8 mouse cellular contexts compared by ENCODE assay signal in genomic region chr19:16131831-16132230, GRCm38 (mm10). TPM values are rescaled to one million over a fixed set of nuclear protein-coding genes. Genes with fewer than 3 reads are reported as not detected.
A peak's percentile ranks its signal among the peaks of the same experiment; 100 is the strongest.
DNase-seq lines count a peak whose midpoint lies in the region; ATAC-seq and TF ChIP-seq lines count a peak whose summit lies in the region.

No protein-coding gene starts in this region.

- no peak for TF ChIP-seq POLR2A in cortical plate, adult 2 months (IDR thresholded peaks at IDR 0.05; ENCODE audit: extremely low read depth, insufficient read depth, low read length)

- no peak for TF ChIP-seq CTCF in cortical plate, adult 2 months (IDR thresholded peaks at IDR 0.05; ENCODE audit: extremely low read depth, insufficient read depth, low read length)
- TF ChIP-seq CTCF in hindbrain, postnatal 0 days (IDR thresholded peaks at IDR 0.05; ENCODE audit: low read depth): no peak

- H3K27me3 ChIP-seq in hindbrain, postnatal 0 days (ENCODE audit: insufficient read depth, low read length): no peaks in the 10 kb centered on the region
- no peaks in the 10 kb centered on the region for H3K27me3 ChIP-seq in midbrain, embryonic 12.5 days

- H3K9ac ChIP-seq in hindbrain, postnatal 0 days (replicated peaks; ENCODE audit: low read length): peak overlapping the region; percentile 93
- peak overlapping the region; percentile 99 for H3K9ac ChIP-seq in midbrain, embryonic 12.5 days (replicated peaks)

- 5% methylated on average over 6 of the region's 6 CpGs for WGBS in hindbrain, postnatal 0 days
- WGBS in midbrain, embryonic 12.5 days: 10% methylated on average over 6 of the region's 6 CpGs

- no peak for ATAC-seq in hindbrain, postnatal 0 days
- no peak for ATAC-seq in midbrain, embryonic 12.5 days (ENCODE audit: low FRiP score, low read depth)

- no peaks in the 10 kb centered on the region for H3K36me3 ChIP-seq in hindbrain, postnatal 0 days (ENCODE audit: insufficient read depth, low read length)
- H3K36me3 ChIP-seq in midbrain, embryonic 12.5 days: no peaks in the 10 kb centered on the region

- H3K4me1 ChIP-seq in cortical plate, adult 2 months (ENCODE audit: control insufficient read depth, insufficient read depth, low read length): no peaks in the 10 kb centered on the region
- H3K4me1 ChIP-seq in hindbrain, postnatal 0 days (ENCODE audit: insufficient read depth, low read length): peaks cover 19% of the 10 kb centered on the region; the same call in 1 of the 2 replicates
- H3K4me1 ChIP-seq in midbrain, embryonic 12.5 days: peaks cover 27% of the 10 kb centered on the region

- DNase-seq in kidney, adult 11 months: peak; percentile 33
- no peak for DNase-seq in kidney, postnatal 4 days
- DNase-seq in hindbrain, postnatal 0 days (ENCODE audit: low spot score): peak; percentile 48
- no peak for DNase-seq in embryo, embryonic 10 days (ENCODE audit: low spot score)
- no peak for DNase-seq in right cerebral cortex, postnatal 4 days
- DNase-seq in gastrocnemius, adult 8-10 months (ENCODE audit: low spot score in 2 of 2): no peak

- peak overlapping the region; percentile 97 for H3K4me3 ChIP-seq in cortical plate, adult 2 months (ENCODE audit: insufficient read depth, low read length)
- H3K4me3 ChIP-seq in hindbrain, postnatal 0 days (ENCODE audit: low read length): peak overlapping the region; percentile 92
- peak overlapping the region; percentile 96 for H3K4me3 ChIP-seq in midbrain, embryonic 12.5 days

- peak overlapping the region; percentile 82 for H3K27ac ChIP-seq in cortical plate, adult 2 months (ENCODE audit: insufficient read depth, low read length)
- H3K27ac ChIP-seq in hindbrain, postnatal 0 days: peak overlapping the region; percentile 98
- H3K27ac ChIP-seq in midbrain, embryonic 12.5 days (replicated peaks): peak overlapping the region; percentile 99

- peak overlapping the region; percentile 62 for H3K4me2 ChIP-seq in hindbrain, postnatal 0 days (ENCODE audit: low read depth, low read length)
- peak overlapping the region; percentile 62 for H3K4me2 ChIP-seq in midbrain, embryonic 12.5 days (replicated peaks)

- no peaks in the 10 kb centered on the region for H3K9me3 ChIP-seq in hindbrain, postnatal 0 days (ENCODE audit: low read length)
- no peaks in the 10 kb centered on the region for H3K9me3 ChIP-seq in midbrain, embryonic 12.5 days

RNA-seq across cellular contexts. Expression of gene Gnaq, which starts 0.8 kb away (rescaled TPM):
- 59.1 and 63.5 TPM in 2 replicates for polyA plus RNA-seq in cortical plate, adult 2 months (2012; rRNA removed)
- total RNA-seq in hindbrain, postnatal 0 days (2014; rRNA removed): 101 and 103 TPM in 2 replicates
- 75.1 and 85.7 TPM in 2 replicates for polyA plus RNA-seq in hindbrain, postnatal 0 days (2015; fragmentation: Nextera tagmentation; extraction: Ambion mirVana)
- polyA plus RNA-seq in midbrain, embryonic 12.5 days (2016; fragmentation: Nextera tagmentation; extraction: Ambion mirVana): 45.8 and 49.9 TPM in 2 replicates
- total RNA-seq in gastrocnemius, adult 8-10 months (2022): 10 to 100 TPM; 11.1 to 15.0 (median 13.8) TPM

Comparison
In these comparisons a context has a peak if more than half of its experiments do, and no peak if none do; other contexts are left out.
1. DNase-seq: peak in kidney, adult 11 months (single experiment) and hindbrain, postnatal 0 days (single experiment); none in kidney, postnatal 4 days (0 of 2), embryo, embryonic 10 days (single experiment), right cerebral cortex, postnatal 4 days (single experiment) and gastrocnemius, adult 8-10 months (0 of 2).
2. Peak in every context shown above with its lines, with median percentiles within 50 percentile points of each other: H3K27ac ChIP-seq and H3K4me3 ChIP-seq.